Mouse (Mus musculus): Measurements from ENCODE around the gene Med12l.

DNA sequence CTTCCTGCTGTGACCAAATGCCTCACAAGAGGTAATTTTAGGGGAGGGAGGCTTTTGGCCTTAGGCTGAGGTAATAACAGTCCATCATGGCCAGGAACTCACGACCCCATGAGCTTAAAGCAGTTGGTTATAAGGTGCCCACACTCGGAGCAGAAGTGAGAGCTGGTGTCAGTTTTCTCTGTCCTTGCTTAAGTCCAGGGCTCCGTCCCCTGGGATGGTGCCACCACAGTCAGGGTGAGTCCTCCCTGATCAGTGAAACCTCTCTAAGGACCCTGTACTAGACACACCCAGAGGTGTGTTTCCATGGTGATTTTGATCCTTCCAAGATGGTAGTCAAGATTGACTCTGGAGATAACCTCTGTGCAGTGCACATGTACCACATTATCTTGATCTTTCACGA is 25.4 kb downstream of the Med12l start:
- no peak for TF ChIP-seq POLR2A (IDR thresholded peaks at IDR 0.05; ENCODE audit: borderline replicate concordance, extremely low read depth, low read depth, low read length)
- no peak for TF ChIP-seq CTCF (IDR thresholded peaks at IDR 0.05; ENCODE audit: insufficient read depth, low read length)

Measured in lung, adult 2 months (tissue).